Mouse (Mus musculus): Measurements from ENCODE around the gene Atp6v0b.
A peak's percentile ranks its signal among the peaks of the same experiment; 100 is the strongest.

DNA sequence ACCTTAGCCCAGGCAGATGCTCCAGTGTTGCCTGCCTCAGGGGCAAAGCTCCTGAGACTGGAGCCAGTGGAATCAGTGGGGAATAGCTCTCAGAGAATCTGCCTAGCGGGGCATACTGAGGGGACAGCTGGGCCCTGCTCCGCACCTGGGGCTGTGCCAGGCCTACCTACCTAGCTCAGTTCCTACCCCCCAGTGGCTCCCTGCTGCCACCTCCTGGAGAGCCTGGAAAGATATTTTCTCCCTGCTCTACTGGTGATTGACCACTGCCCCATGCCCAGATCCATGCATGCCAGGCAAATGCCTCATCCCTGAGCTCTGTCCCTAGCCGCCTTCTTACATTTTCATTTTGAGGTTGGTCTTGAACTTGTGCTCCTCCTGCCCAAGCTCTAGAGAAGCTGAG, 28.3 kb downstream of the Atp6v0b start:
- TF ChIP-seq CTCF (IDR thresholded peaks at IDR 0.05; ENCODE audit: control insufficient read depth, insufficient read depth, insufficient read length): peak; percentile 28
- TF ChIP-seq MAX (IDR thresholded peaks at IDR 0.05): no peak
- no peak for TF ChIP-seq MYOG (IDR thresholded peaks at IDR 0.05; ENCODE audit: control insufficient read depth, extremely low read depth, insufficient read length)
